Mouse (Mus musculus): Measurements from ENCODE around the gene Ctdsp1. TPM values are rescaled to one million over a fixed set of nuclear protein-coding genes. Genes with fewer than 3 reads are reported as not detected.

The Ctdsp1 gene
- polyA plus RNA-seq, 1 experiment from 2014 or later = 86.8 TPM

DNA sequence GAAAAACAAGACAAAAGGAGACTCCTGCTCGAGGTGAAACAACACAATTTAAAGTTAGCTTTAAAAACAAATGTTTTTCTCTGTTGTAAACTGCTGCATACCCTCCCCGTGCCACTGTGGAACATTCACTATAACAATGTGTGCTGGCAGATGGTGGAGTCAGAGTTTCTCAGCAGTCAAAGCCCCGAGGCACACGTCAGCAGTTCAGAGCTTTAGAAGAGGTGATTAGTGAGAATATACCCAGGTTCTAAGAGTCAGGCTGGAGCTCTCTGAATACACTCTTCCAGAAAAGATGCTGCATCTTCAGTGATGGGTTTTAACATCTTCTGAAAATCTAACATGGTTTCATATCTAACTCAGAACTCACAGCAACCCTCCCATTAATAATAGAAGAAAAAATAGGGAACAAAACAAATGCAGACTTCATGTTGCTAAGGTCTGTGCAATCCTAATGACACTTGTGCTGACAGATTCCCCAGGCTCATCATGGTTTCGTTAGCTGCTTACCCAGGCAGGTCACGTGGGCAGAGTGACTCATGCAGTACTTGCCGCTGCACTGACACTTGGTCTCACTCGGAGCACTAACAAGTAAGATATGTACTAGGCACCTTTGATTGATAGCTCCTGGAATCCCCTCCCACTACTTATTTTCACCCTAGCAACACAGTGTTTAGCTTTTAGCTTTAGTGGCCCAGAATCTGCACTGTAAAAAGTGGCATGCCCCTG, 46.6 kb downstream of the Ctdsp1 start:
- 0 out of 2 replicates have a peak, but pooled peaks have one; percentile 34 for ATAC-seq (replicated peaks; ENCODE audit: low FRiP score, low TSS enrichment, low read depth)

DNA sequence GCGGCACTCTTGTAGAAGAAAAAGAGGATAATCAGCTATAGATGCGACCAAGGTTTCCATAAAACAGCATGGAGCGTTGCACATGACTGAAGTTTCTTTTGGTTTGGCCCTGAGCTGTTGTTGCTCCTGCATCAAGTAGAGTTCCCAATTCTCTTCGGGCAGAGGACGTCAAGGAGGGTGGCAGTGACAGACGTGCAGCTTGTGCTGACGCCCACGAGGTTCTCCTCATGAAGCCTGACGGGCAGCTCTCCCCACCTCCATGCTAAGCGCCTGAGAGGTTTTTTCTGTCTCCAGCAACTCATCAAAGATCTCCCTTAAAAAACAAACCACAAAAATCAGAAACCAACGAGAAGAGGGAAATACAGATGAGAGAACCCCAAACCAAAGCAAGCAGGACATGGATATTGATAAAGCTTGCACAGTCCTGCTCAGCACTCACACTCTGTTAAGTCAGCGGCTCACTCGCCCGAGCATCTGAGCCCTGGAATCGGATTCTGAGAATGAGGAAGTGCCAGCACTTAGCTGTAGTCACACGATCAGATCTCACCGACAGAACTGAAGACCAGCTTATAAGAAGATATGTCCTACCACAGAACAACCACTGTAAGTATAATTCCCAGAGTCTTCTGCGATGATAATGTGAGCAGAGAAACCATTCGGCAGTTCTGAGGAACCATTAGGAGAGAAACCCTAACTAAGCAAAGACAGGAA, 48.0 kb downstream of the Ctdsp1 start:
- no peak overlapping the region for H3K4me3 ChIP-seq (ENCODE audit: low read depth, low read length)
- H3K27ac ChIP-seq (ENCODE audit: low read depth) = no peak overlapping the region
- ATAC-seq (replicated peaks; ENCODE audit: low FRiP score, low TSS enrichment, low read depth) = no peak
- DNase-seq (ENCODE audit: low spot score) = no peak
- peaks cover 85% of the 10 kb centered on the region for H3K36me3 ChIP-seq (ENCODE audit: control insufficient read depth, insufficient read depth, low read length)
- no peak overlapping the region for H3K9ac ChIP-seq (ENCODE audit: low read length)
- H3K4me1 ChIP-seq (replicated peaks; ENCODE audit: control insufficient read depth, insufficient read depth, low read length) = no peaks in the 10 kb centered on the region
- no peaks in the 10 kb centered on the region for H3K9me3 ChIP-seq (ENCODE audit: control insufficient read depth, low read length)
- H3K27me3 ChIP-seq (replicated peaks; ENCODE audit: control insufficient read depth, insufficient read depth, low read length) = no peaks in the 10 kb centered on the region
- no peak overlapping the region for H3K4me2 ChIP-seq (ENCODE audit: low read length)
- WGBS = 89% methylated on average over 19 of the region's 19 CpGs

More for the DNA sequence above, 46.6 kb downstream of the Ctdsp1 start:
- Histone ChIP-seq H3K4me1 (replicated peaks; ENCODE audit: control insufficient read depth, insufficient read depth, low read length) (no peaks in the 10 kb centered on the region; the same call in 1 of the 2 replicates), H3K27ac (ENCODE audit: low read depth) (no peak overlapping the region), H3K36me3 (ENCODE audit: control insufficient read depth, insufficient read depth, low read length) (peaks cover 88% of the 10 kb centered on the region), H3K9me3 (ENCODE audit: control insufficient read depth, low read length) (no peaks in the 10 kb centered on the region), H3K9ac (ENCODE audit: low read length) (no peak overlapping the region), H3K4me3 (ENCODE audit: low read depth, low read length) (no peak overlapping the region), H3K4me2 (ENCODE audit: low read length) (no peak overlapping the region), H3K27me3 (replicated peaks; ENCODE audit: control insufficient read depth, insufficient read depth, low read length) (no peaks in the 10 kb centered on the region)
- WGBS = 69% methylated on average over 8 of the region's 8 CpGs
- no peak for DNase-seq (ENCODE audit: low spot score)

DNA sequence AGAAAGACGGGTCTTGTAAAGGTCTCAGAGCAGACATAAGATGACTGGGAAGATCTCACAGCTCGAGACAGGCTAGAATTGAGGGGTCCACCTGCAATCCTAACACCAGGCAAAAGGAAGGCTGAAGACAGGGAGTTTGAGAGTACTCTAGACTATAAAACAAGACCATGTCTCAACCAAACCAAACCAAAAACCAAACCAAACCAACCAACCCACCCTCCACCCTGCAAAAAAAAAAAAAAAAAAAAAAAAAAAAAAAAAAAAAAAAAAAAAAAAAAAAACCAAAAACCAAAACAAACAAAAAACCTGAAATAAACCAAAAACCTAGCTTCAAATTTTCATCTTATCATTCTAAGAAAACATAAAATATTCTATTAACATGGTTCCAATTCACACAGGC, 53.2 kb downstream of the Ctdsp1 start:
- H3K36me3 ChIP-seq (ENCODE audit: control insufficient read depth, insufficient read depth, low read length) = peaks cover 74% of the 10 kb centered on the region

More for the DNA sequence above, 53.2 kb downstream of the Ctdsp1 start:
- WGBS = 93% methylated on average over 2 of the region's 2 CpGs
- Histone ChIP-seq H3K27ac (ENCODE audit: low read depth) (no peak overlapping the region), H3K4me1 (replicated peaks; ENCODE audit: control insufficient read depth, insufficient read depth, low read length) (no peaks in the 10 kb centered on the region), H3K27me3 (replicated peaks; ENCODE audit: control insufficient read depth, insufficient read depth, low read length) (no peaks in the 10 kb centered on the region), H3K4me2 (ENCODE audit: low read length) (no peak overlapping the region), H3K4me3 (ENCODE audit: low read depth, low read length) (no peak overlapping the region), H3K9ac (ENCODE audit: low read length) (no peak overlapping the region), H3K9me3 (ENCODE audit: control insufficient read depth, low read length) (no peaks in the 10 kb centered on the region)
- ATAC-seq (replicated peaks; ENCODE audit: low FRiP score, low TSS enrichment, low read depth) = no peak
- DNase-seq (ENCODE audit: low spot score) = no peak

MicroRNA genes within 50 kb of the gene (microRNA counts, 519-probe panel; counts per million panel counts)
- microRNA mmu-miR-26b = 4,358 counts per million, percentile 70 among the panel's probes with 10 or more counts

Small RNA genes within 50 kb of the gene (microRNA-seq; reads per million reads assigned to microRNA genes)
- gene Mir26b = 40,992 reads per million, percentile 99 among the genes with 10 or more reads in this experiment

Other genes with a start within 250 kb of the Ctdsp1 start
- 0.15 and 0.19 TPM in 2 replicates for gene Cxcr2, start 237.5 kb upstream of the Ctdsp1 start, polyA plus RNA-seq (2014; fragmentation: Nextera tagmentation; extraction: Ambion mirVana)
- not detected in 2 replicates for gene Cxcr1, start 196.9 kb upstream of the Ctdsp1 start, polyA plus RNA-seq (2014; fragmentation: Nextera tagmentation; extraction: Ambion mirVana)
- 436 and 457 TPM in 2 replicates for gene Arpc2, start 155.4 kb upstream of the Ctdsp1 start, polyA plus RNA-seq (2014; fragmentation: Nextera tagmentation; extraction: Ambion mirVana)
- gene Gpbar1, start 113.0 kb upstream of the Ctdsp1 start, polyA plus RNA-seq (2014; fragmentation: Nextera tagmentation; extraction: Ambion mirVana) = 9.1 and 10.7 TPM in 2 replicates
- gene Aamp, start 106.8 kb upstream of the Ctdsp1 start, polyA plus RNA-seq (2014; fragmentation: Nextera tagmentation; extraction: Ambion mirVana) = 252 and 269 TPM in 2 replicates
- 139 and 142 TPM in 2 replicates for gene Pnkd, start 106.6 kb upstream of the Ctdsp1 start, polyA plus RNA-seq (2014; fragmentation: Nextera tagmentation; extraction: Ambion mirVana)
- 36.4 and 42.6 TPM in 2 replicates for gene Tmbim1, start 85.9 kb upstream of the Ctdsp1 start, polyA plus RNA-seq (2014; fragmentation: Nextera tagmentation; extraction: Ambion mirVana)
- 0.60 and 0.82 TPM in 2 replicates for gene Catip, start 29.4 kb upstream of the Ctdsp1 start, polyA plus RNA-seq (2014; fragmentation: Nextera tagmentation; extraction: Ambion mirVana)
- 5.9 and 6.6 TPM in 2 replicates for gene Slc11a1, start 16.3 kb upstream of the Ctdsp1 start, polyA plus RNA-seq (2014; fragmentation: Nextera tagmentation; extraction: Ambion mirVana)
- 58.1 and 64.7 TPM in 2 replicates for gene Vil1, start 17.9 kb downstream of the Ctdsp1 start, polyA plus RNA-seq (2014; fragmentation: Nextera tagmentation; extraction: Ambion mirVana)
- gene Cnot9, start 114.5 kb downstream of the Ctdsp1 start, polyA plus RNA-seq (2014; fragmentation: Nextera tagmentation; extraction: Ambion mirVana) = 76.8 and 77.8 TPM in 2 replicates
- 0.39 and 0.69 TPM in 2 replicates for gene Plcd4, start 151.4 kb downstream of the Ctdsp1 start, polyA plus RNA-seq (2014; fragmentation: Nextera tagmentation; extraction: Ambion mirVana)
- gene Usp37, start 152.8 kb downstream of the Ctdsp1 start, polyA plus RNA-seq (2014; fragmentation: Nextera tagmentation; extraction: Ambion mirVana) = 34.8 and 40.6 TPM in 2 replicates
- 6.8 and 7.4 TPM in 2 replicates for gene Zfp142, start 196.7 kb downstream of the Ctdsp1 start, polyA plus RNA-seq (2014; fragmentation: Nextera tagmentation; extraction: Ambion mirVana)
- 20.1 and 23.4 TPM in 2 replicates for gene Bcs1l, start 196.8 kb downstream of the Ctdsp1 start, polyA plus RNA-seq (2014; fragmentation: Nextera tagmentation; extraction: Ambion mirVana)
- gene Rnf25, start 209.9 kb downstream of the Ctdsp1 start, polyA plus RNA-seq (2014; fragmentation: Nextera tagmentation; extraction: Ambion mirVana) = 7.5 and 7.9 TPM in 2 replicates
- gene Stk36, start 209.9 kb downstream of the Ctdsp1 start, polyA plus RNA-seq (2014; fragmentation: Nextera tagmentation; extraction: Ambion mirVana) = 5.1 TPM in 2 replicates

All from intestine, embryonic 14.5 days (tissue).